Mouse (Mus musculus): ENCODE data around the gene Card19.

DNA sequence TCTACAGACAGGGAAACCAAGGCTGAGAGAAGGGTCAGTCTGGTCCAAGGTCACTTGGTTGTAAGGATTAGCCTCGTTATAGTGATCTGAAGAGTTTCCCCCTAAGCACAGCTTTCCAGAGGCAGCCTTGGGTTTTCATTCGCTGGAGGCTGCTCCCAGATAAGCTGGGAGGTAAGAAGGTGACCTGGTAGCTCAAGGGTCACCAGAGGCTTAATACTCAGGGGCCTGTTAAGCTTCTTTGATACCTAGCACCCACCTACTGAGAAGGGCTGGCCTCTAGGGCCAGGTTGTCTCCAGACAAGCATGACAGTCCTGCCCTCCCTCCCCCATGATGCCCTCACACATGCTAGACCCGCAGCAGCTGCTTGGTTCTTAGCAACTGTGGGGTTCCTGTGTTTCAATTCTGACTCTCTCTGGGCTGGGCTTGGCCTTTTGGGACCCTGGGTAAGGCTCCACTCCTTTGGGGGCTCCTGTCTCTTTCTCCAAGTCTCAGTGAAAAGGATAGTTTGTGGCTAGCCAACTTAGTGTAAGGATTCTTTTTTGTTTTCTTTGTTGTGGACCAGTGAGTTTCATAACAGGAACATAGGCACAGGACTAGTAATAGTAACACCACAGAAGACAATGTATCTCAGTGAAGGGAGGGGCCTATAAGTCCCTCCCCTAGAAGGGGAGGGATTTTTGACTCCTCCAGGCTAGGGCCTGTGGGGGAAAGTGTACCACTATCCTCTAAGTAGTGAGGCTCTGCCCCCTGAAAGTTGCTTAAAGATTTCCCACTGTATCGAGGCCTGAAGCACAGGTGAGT, 35.1 kb upstream of the Card19 start:
- TF ChIP-seq ZC3H11A (IDR thresholded peaks at IDR 0.05; ENCODE audit: borderline replicate concordance, low read depth, low read length) (no peak), CHD2 (IDR thresholded peaks at IDR 0.05; ENCODE audit: low read depth, low read length) (no peak), HCFC1 (IDR thresholded peaks at IDR 0.05; ENCODE audit: borderline replicate concordance, insufficient read depth, low read length) (no peak), MAFK (IDR thresholded peaks at IDR 0.05; ENCODE audit: insufficient read depth, low read depth, low read length) (no peak)

All from ES-E14 (cell line).